Mouse (Mus musculus): ENCODE data around the gene Hdc. TPM values are rescaled to one million over a fixed set of nuclear protein-coding genes. Genes with fewer than 3 reads are reported as not detected.

Hdc gene
- polyA plus RNA-seq, 1 experiment: not detected

GRCm38 (mm10) chr2:126572747-126573146 is 46.4 kb downstream of the Hdc start:
- H3K4me1 ChIP-seq (ENCODE audit: control insufficient read depth, insufficient read depth, low read length): no peaks in the 10 kb centered on the region
- TF ChIP-seq CTCF (IDR thresholded peaks at IDR 0.05; ENCODE audit: insufficient read depth, low read depth, low read length) (no peak), POLR2A (IDR thresholded peaks at IDR 0.05; ENCODE audit: insufficient read depth, low read depth, low read length) (no peak)
- 73% methylated on average over 4 of the region's 4 CpGs for WGBS
- H3K27ac ChIP-seq (ENCODE audit: insufficient read depth, low read depth, low read length): no peak overlapping the region
- no peak overlapping the region for H3K4me3 ChIP-seq (ENCODE audit: insufficient read depth, low read depth, low read length)

DNA sequence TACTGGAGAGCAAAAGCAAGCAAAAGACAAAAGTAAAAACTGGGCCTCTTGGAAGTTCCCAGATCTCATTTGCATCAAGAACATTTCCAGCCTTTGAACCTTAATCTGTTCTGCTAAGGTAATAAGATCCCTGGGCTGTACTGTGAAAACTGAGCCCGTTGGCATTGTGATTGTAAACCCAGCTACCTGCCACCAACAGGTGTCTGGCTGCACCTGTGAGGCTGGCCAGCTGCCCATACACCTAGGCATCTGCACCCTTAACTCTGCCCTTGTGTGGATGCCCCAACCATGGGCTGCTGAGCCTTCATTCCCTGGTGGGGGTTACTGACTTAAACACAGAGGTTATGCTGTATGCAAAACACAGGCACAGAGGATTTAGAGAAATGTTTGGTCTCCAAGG is 46.9 kb downstream of the Hdc start:
- Histone ChIP-seq H3K4me3 (ENCODE audit: insufficient read depth, low read depth, low read length) (no peak overlapping the region), H3K27ac (ENCODE audit: insufficient read depth, low read depth, low read length) (no peak overlapping the region), H3K4me1 (ENCODE audit: control insufficient read depth, insufficient read depth, low read length) (no peaks in the 10 kb centered on the region)
- no peak for TF ChIP-seq CTCF (IDR thresholded peaks at IDR 0.05; ENCODE audit: insufficient read depth, low read depth, low read length)
- TF ChIP-seq POLR2A (IDR thresholded peaks at IDR 0.05; ENCODE audit: insufficient read depth, low read depth, low read length): no peak
- WGBS: 75% methylated on average over 1 of the region's 1 CpGs

DNA sequence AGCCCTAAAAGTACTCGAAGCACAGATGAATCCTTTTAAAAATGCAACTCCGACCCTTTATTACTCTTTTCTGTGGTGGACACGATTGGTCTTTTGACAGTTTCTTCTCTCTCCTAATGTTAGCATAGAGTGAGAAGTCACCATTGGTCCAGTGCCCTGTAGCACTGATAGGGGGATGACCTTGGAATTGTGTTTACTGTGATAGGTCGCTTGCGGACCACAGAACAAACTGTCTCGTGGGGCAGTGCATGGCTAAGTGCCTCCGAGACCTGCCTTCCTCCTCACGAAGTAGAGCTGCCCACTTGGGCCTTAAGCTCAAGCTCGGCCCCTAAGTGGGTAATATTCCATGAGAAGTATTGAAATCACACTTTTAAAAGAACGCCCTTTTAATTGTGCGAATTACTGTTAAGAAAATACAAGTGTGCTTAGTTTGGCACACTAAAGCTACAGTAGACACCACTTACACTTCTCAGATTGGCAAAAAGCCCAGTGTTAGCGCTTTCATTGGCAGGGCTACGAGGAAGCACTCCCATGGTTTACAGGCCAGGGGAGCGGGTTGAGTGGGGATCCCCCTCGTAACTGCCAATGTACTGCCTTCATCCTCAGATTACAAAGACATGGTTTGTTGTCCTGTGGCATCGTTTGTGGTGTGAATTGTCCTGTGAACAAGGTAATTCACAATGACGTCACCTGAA is 55.5 kb downstream of the Hdc start:
- WGBS: 38% methylated on average over 17 of the region's 17 CpGs
- TF ChIP-seq POLR2A (IDR thresholded peaks at IDR 0.05; ENCODE audit: insufficient read depth, low read depth, low read length) (no peak), CTCF (IDR thresholded peaks at IDR 0.05; ENCODE audit: insufficient read depth, low read depth, low read length) (no peak)
- Histone ChIP-seq H3K4me1 (ENCODE audit: control insufficient read depth, insufficient read depth, low read length) (no peaks in the 10 kb centered on the region), H3K4me3 (ENCODE audit: insufficient read depth, low read depth, low read length) (no peak overlapping the region), H3K27ac (ENCODE audit: insufficient read depth, low read depth, low read length) (no peak overlapping the region)

DNA sequence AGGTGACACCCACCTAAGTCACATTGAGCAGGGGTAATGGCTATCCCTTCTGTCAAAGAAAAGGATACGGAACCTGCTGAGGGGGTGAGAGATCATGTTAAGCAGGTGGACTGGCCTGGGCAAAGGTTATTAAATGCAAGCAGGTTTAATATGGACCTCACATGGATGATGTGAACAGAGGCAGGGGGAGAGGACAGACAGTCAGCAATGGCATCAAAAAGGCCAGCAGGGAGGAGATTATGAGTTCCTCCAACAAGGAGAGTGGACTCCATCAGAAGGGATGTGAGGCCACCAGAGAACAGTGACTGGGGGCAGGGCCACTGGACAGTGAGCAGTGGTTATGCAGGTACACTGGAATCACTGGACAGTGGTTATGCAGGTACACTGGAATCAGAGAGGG is 59.0 kb downstream of the Hdc start:
- no peaks in the 10 kb centered on the region for H3K4me1 ChIP-seq (ENCODE audit: control insufficient read depth, insufficient read depth, low read length)
- TF ChIP-seq POLR2A (IDR thresholded peaks at IDR 0.05; ENCODE audit: insufficient read depth, low read depth, low read length): no peak
- TF ChIP-seq CTCF (IDR thresholded peaks at IDR 0.05; ENCODE audit: insufficient read depth, low read depth, low read length): no peak
- WGBS: 92% methylated on average over 1 of the region's 1 CpGs
- no peak overlapping the region for H3K4me3 ChIP-seq (ENCODE audit: insufficient read depth, low read depth, low read length)
- no peak overlapping the region for H3K27ac ChIP-seq (ENCODE audit: insufficient read depth, low read depth, low read length)

GRCm38 (mm10) chr2:126555533-126555932 is 63.6 kb downstream of the Hdc start:
- Histone ChIP-seq H3K4me3 (ENCODE audit: insufficient read depth, low read depth, low read length) (no peak overlapping the region), H3K4me1 (ENCODE audit: control insufficient read depth, insufficient read depth, low read length) (peaks cover 13% of the 10 kb centered on the region), H3K27ac (ENCODE audit: insufficient read depth, low read depth, low read length) (no peak overlapping the region)
- TF ChIP-seq POLR2A (IDR thresholded peaks at IDR 0.05; ENCODE audit: insufficient read depth, low read depth, low read length) (no peak), CTCF (IDR thresholded peaks at IDR 0.05; ENCODE audit: insufficient read depth, low read depth, low read length) (no peak)
- 92% methylated on average over 5 of the region's 5 CpGs for WGBS

GRCm38 (mm10) chr2:126553291-126553639 is 65.8 kb downstream of the Hdc start:
- H3K27ac ChIP-seq (ENCODE audit: insufficient read depth, low read depth, low read length): no peak overlapping the region
- 6% methylated on average over 26 of the region's 26 CpGs for WGBS
- TF ChIP-seq CTCF (IDR thresholded peaks at IDR 0.05; ENCODE audit: insufficient read depth, low read depth, low read length): no peak
- no peak for TF ChIP-seq POLR2A (IDR thresholded peaks at IDR 0.05; ENCODE audit: insufficient read depth, low read depth, low read length)

GRCm38 (mm10) chr2:126552357-126553290 is 66.5 kb downstream of the Hdc start, which contains the start of gene Slc27a2:
TSS of gene Slc27a2 (plus strand) at chr2:126552407.
- H3K27ac ChIP-seq (ENCODE audit: insufficient read depth, low read depth, low read length): no peak within 1 kb of the TSS

More at GRCm38 (mm10) chr2:126553291-126553639, 65.8 kb downstream of the Hdc start:
- Histone ChIP-seq H3K4me3 (ENCODE audit: insufficient read depth, low read depth, low read length) (peak overlapping the region; percentile 53), H3K4me1 (ENCODE audit: control insufficient read depth, insufficient read depth, low read length) (peaks cover 13% of the 10 kb centered on the region)

DNA sequence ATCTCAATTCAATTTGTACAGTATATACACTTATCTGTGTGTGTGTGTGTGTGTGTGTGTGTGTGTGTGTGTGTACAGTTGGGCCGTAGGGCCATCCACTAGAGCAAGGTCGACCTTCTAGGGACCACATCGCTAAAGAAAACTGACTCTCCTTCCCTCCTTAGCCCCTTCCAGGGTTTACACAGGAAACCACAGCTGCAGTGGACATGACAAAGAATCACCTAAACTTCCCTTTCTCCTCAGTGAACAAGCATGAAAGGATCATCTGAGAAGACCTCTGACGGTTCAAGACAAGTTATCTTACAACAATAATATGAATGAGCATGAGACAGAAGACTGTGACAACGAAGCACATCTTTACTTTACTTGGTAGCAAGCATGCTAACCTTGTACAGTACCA is 67.2 kb downstream of the Hdc start:
- 46% methylated on average over 5 of the region's 5 CpGs for WGBS
- H3K4me3 ChIP-seq (ENCODE audit: insufficient read depth, low read depth, low read length): no peak overlapping the region
- H3K27ac ChIP-seq (ENCODE audit: insufficient read depth, low read depth, low read length): no peak overlapping the region
- peaks cover 13% of the 10 kb centered on the region for H3K4me1 ChIP-seq (ENCODE audit: control insufficient read depth, insufficient read depth, low read length)
- no peak for TF ChIP-seq POLR2A (IDR thresholded peaks at IDR 0.05; ENCODE audit: insufficient read depth, low read depth, low read length)
- TF ChIP-seq CTCF (IDR thresholded peaks at IDR 0.05; ENCODE audit: insufficient read depth, low read depth, low read length): no peak

More at GRCm38 (mm10) chr2:126552357-126553290, 66.5 kb downstream of the Hdc start, which contains the start of gene Slc27a2:
- 2% methylated on average over 61 of the region's 61 CpGs for WGBS
- TF ChIP-seq CTCF (IDR thresholded peaks at IDR 0.05; ENCODE audit: insufficient read depth, low read depth, low read length): no peak
- no peak for TF ChIP-seq POLR2A (IDR thresholded peaks at IDR 0.05; ENCODE audit: insufficient read depth, low read depth, low read length)
- Histone ChIP-seq H3K4me1 (ENCODE audit: control insufficient read depth, insufficient read depth, low read length) (peaks cover 13% of the 10 kb centered on the region), H3K4me3 (ENCODE audit: insufficient read depth, low read depth, low read length) (peak within 1 kb of the TSS; percentile 53)
